Mouse (Mus musculus): ENCODE measurements around the gene Pfkfb2.

The Pfkfb2 gene

GRCm38 (mm10) chr1:130729153-130729552, at the start of gene Pfkfb2:
Pfkfb2 (minus strand) TSS chr1:130729253.
- no peak for DNase-seq (ENCODE audit: inconsistent ontology term)

- DNase-seq (ENCODE audit: inconsistent ontology term): no peak
Measured at GRCm38 (mm10) chr1:130776645-130777044, 47.6 kb upstream of the Pfkfb2 start.

GRCm38 (mm10) chr1:130775691-130776331, 46.8 kb upstream of the Pfkfb2 start:
- DNase-seq (ENCODE audit: inconsistent ontology term): no peak

- no peak for DNase-seq (ENCODE audit: inconsistent ontology term)
Measured at GRCm38 (mm10) chr1:130775234-130775633, 46.2 kb upstream of the Pfkfb2 start.

GRCm38 (mm10) chr1:130770981-130771494, 42.0 kb upstream of the Pfkfb2 start:
- DNase-seq (ENCODE audit: inconsistent ontology term): no peak

GRCm38 (mm10) chr1:130770487-130770886, 41.4 kb upstream of the Pfkfb2 start:
- DNase-seq (ENCODE audit: inconsistent ontology term): no peak

GRCm38 (mm10) chr1:130769925-130770324, 40.9 kb upstream of the Pfkfb2 start:
- no peak for DNase-seq (ENCODE audit: inconsistent ontology term)

- DNase-seq (ENCODE audit: inconsistent ontology term): no peak
Measured at GRCm38 (mm10) chr1:130767066-130767465, 38.0 kb upstream of the Pfkfb2 start.

GRCm38 (mm10) chr1:130764027-130764461, 35.0 kb upstream of the Pfkfb2 start:
- DNase-seq (ENCODE audit: inconsistent ontology term): no peak

GRCm38 (mm10) chr1:130762045-130762760, 33.1 kb upstream of the Pfkfb2 start:
- DNase-seq (ENCODE audit: inconsistent ontology term): no peak

- DNase-seq (ENCODE audit: inconsistent ontology term): no peak
Measured at GRCm38 (mm10) chr1:130761597-130761996, 32.5 kb upstream of the Pfkfb2 start.

- DNase-seq (ENCODE audit: inconsistent ontology term): no peak
Measured at GRCm38 (mm10) chr1:130759689-130760088, 30.6 kb upstream of the Pfkfb2 start.

GRCm38 (mm10) chr1:130746819-130747218, 17.8 kb upstream of the Pfkfb2 start:
- no peak for DNase-seq (ENCODE audit: inconsistent ontology term)

GRCm38 (mm10) chr1:130745591-130745990, 16.5 kb upstream of the Pfkfb2 start:
- DNase-seq (ENCODE audit: inconsistent ontology term): no peak

- DNase-seq (ENCODE audit: inconsistent ontology term): no peak
Measured at GRCm38 (mm10) chr1:130744961-130745360, 15.9 kb upstream of the Pfkfb2 start.

- DNase-seq (ENCODE audit: inconsistent ontology term): no peak
Measured at GRCm38 (mm10) chr1:130744217-130744616, 15.2 kb upstream of the Pfkfb2 start.

- DNase-seq (ENCODE audit: inconsistent ontology term): no peak
Measured at GRCm38 (mm10) chr1:130743775-130744174, 14.7 kb upstream of the Pfkfb2 start.

GRCm38 (mm10) chr1:130742201-130742600, 13.1 kb upstream of the Pfkfb2 start:
- no peak for DNase-seq (ENCODE audit: inconsistent ontology term)

- no peak for DNase-seq (ENCODE audit: inconsistent ontology term)
Measured at GRCm38 (mm10) chr1:130740781-130741720, 12.0 kb upstream of the Pfkfb2 start.

- DNase-seq (ENCODE audit: inconsistent ontology term): no peak
Measured at GRCm38 (mm10) chr1:130740227-130740648, 11.2 kb upstream of the Pfkfb2 start.

- DNase-seq (ENCODE audit: inconsistent ontology term): no peak
Measured at GRCm38 (mm10) chr1:130739636-130740035, 10.6 kb upstream of the Pfkfb2 start.

- no peak for DNase-seq (ENCODE audit: inconsistent ontology term)
Measured at GRCm38 (mm10) chr1:130738551-130739106, 9.6 kb upstream of the Pfkfb2 start.
